Mouse (Mus musculus) stomach, embryonic 15.5 days (tissue): Measurements from ENCODE around the gene Grap2. TPM values are rescaled to one million over a fixed set of nuclear protein-coding genes. Genes with fewer than 3 reads are reported as not detected.

Experiments used
- ATAC-seq: fragments of 200-750 bp; cut with Nextera tagmentation; 2 replicates; pipeline ENCODE4 v1.8.0; 2017; ENCODE audit warnings: low read depth, moderate number of reproducible peaks, moderate TSS enrichment; ENCODE audit not compliant: insufficient read depth, low FRiP score
- H3K27ac ChIP-seq: fragments of 300-500 bp; sonication (generic); 2 replicates; pipeline ENCODE4 v1.5.1; 2015; ENCODE audit warnings: mild to moderate bottlenecking, inconsistent platforms
- H3K27me3 ChIP-seq: fragments of 300-500 bp; sonication (generic); replicated peaks from 2 replicates; pipeline ENCODE4 v1.6.1; 2015; ENCODE audit warnings: inconsistent platforms
- H3K36me3 ChIP-seq: fragments of 300-500 bp; sonication (generic); 2 replicates; pipeline ENCODE4 v1.6.1; 2015; ENCODE audit warnings: inconsistent platforms
- H3K4me1 ChIP-seq: fragments of 300-500 bp; sonication (generic); 2 replicates; pipeline ENCODE4 v1.6.1; 2015; ENCODE audit warnings: inconsistent platforms
- H3K4me2 ChIP-seq: fragments of 300-500 bp; sonication (generic); 2 replicates; pipeline ENCODE4 v1.6.1; 2015; ENCODE audit warnings: mild to moderate bottlenecking, inconsistent platforms
- H3K4me3 ChIP-seq: fragments of 300-500 bp; sonication (generic); replicated peaks from 2 replicates; pipeline ENCODE4 v1.5.1; 2015; ENCODE audit warnings: inconsistent platforms
- H3K9ac ChIP-seq: fragments of 300-500 bp; sonication (generic); 2 replicates; pipeline ENCODE4 v1.6.1; 2015; ENCODE audit warnings: inconsistent platforms
- H3K9me3 ChIP-seq: fragments of 300-500 bp; sonication (generic); 2 replicates; pipeline ENCODE4 v1.6.1; 2016; ENCODE audit warnings: inconsistent platforms
- WGBS: fragments of 180-500 bp; shearing (Covaris S2); methylation state at CpG from one replicate; pipeline ENCODE4 v1.1.7; 2015; 5-methylcytosine and 5-hydroxymethylcytosine counted together
- polyA plus RNA-seq: library from polyadenylated mRNA; unstranded; fragments of >200 nt; fragmentation: Nextera tagmentation; extraction: Ambion mirVana; gene quantifications from 2 replicates; pipeline ENCODE4 v1.2.1, GENCODE M21; 2015

Grap2 gene
- polyA plus RNA-seq, 1 experiment from 2014 or later = 1.3 TPM

- Histone ChIP-seq H3K4me2 (no peak overlapping the region), H3K9me3 (no peaks in the 10 kb centered on the region), H3K4me1 (0 out of 2 replicates have a peak, but pooled peaks cover 4% of the 10 kb centered on the region), H3K36me3 (no peaks in the 10 kb centered on the region), H3K27ac (no peak overlapping the region), H3K27me3 (0 out of 2 replicates have a peak, but pooled peaks cover 5% of the 10 kb centered on the region), H3K4me3 (no peak overlapping the region), H3K9ac (no peak overlapping the region)
- WGBS = 46% methylated on average over 5 of the region's 5 CpGs
- no peak for ATAC-seq
Observed at GRCm38 (mm10) chr15:80613904-80614303, 41.5 kb downstream of the Grap2 start.

GRCm38 (mm10) chr15:80614500-80615289 lies 42.3 kb downstream of the Grap2 start:
- no peaks in the 10 kb centered on the region for H3K9me3 ChIP-seq
- no peak overlapping the region for H3K4me3 ChIP-seq
- 0 out of 2 replicates have a peak, but pooled peaks cover 4% of the 10 kb centered on the region for H3K4me1 ChIP-seq
- no peak overlapping the region for H3K27ac ChIP-seq
- ATAC-seq = no peak
- no peak overlapping the region for H3K4me2 ChIP-seq
- H3K9ac ChIP-seq = no peak overlapping the region
- H3K27me3 ChIP-seq = 0 out of 2 replicates have a peak, but pooled peaks cover 5% of the 10 kb centered on the region
- no peaks in the 10 kb centered on the region for H3K36me3 ChIP-seq
- 63% methylated on average over 18 of the region's 18 CpGs for WGBS

GRCm38 (mm10) chr15:80615290-80615570 lies 42.8 kb downstream of the Grap2 start:
- no peak overlapping the region for H3K4me3 ChIP-seq
- WGBS = 16% methylated on average over 2 of the region's 2 CpGs
- H3K27me3 ChIP-seq = 0 out of 2 replicates have a peak, but pooled peaks cover 5% of the 10 kb centered on the region
- H3K4me2 ChIP-seq = no peak overlapping the region
- no peak overlapping the region for H3K27ac ChIP-seq
- no peaks in the 10 kb centered on the region for H3K36me3 ChIP-seq
- H3K4me1 ChIP-seq = 0 out of 2 replicates have a peak, but pooled peaks cover 4% of the 10 kb centered on the region
- no peaks in the 10 kb centered on the region for H3K9me3 ChIP-seq
- H3K9ac ChIP-seq = no peak overlapping the region
- no peak for ATAC-seq

- H3K36me3 ChIP-seq = no peaks in the 10 kb centered on the region
- 0 out of 2 replicates have a peak, but pooled peaks cover 5% of the 10 kb centered on the region for H3K27me3 ChIP-seq
- no peak overlapping the region for H3K4me3 ChIP-seq
- no peak for ATAC-seq
- WGBS = 12% methylated on average over 17 of the region's 17 CpGs
- 0 out of 2 replicates have a peak, but pooled peaks cover 4% of the 10 kb centered on the region for H3K4me1 ChIP-seq
- 0 out of 2 replicates have a peak overlapping the region, but pooled peaks have one; percentile 8 for H3K4me2 ChIP-seq
- no peaks in the 10 kb centered on the region for H3K9me3 ChIP-seq
- no peak overlapping the region for H3K27ac ChIP-seq
- H3K9ac ChIP-seq = no peak overlapping the region
Observed at GRCm38 (mm10) chr15:80615636-80616383, 43.4 kb downstream of the Grap2 start.

GRCm38 (mm10) chr15:80617839-80618238 lies 45.4 kb downstream of the Grap2 start:
- H3K4me2 ChIP-seq = no peak overlapping the region

GRCm38 (mm10) chr15:80619166-80619565 lies 46.8 kb downstream of the Grap2 start:
- H3K4me3 ChIP-seq = no peak overlapping the region
- H3K4me1 ChIP-seq = 0 out of 2 replicates have a peak, but pooled peaks cover 4% of the 10 kb centered on the region
- no peak for ATAC-seq
- 0 out of 2 replicates have a peak, but pooled peaks cover 5% of the 10 kb centered on the region for H3K27me3 ChIP-seq
- H3K36me3 ChIP-seq = no peaks in the 10 kb centered on the region
- H3K4me2 ChIP-seq = no peak overlapping the region
- 73% methylated on average over 5 of the region's 5 CpGs for WGBS
- H3K9ac ChIP-seq = no peak overlapping the region
- H3K27ac ChIP-seq = no peak overlapping the region
- H3K9me3 ChIP-seq = no peaks in the 10 kb centered on the region

More at GRCm38 (mm10) chr15:80617839-80618238, 45.4 kb downstream of the Grap2 start:
- H3K9me3 ChIP-seq = no peaks in the 10 kb centered on the region
- H3K4me3 ChIP-seq = no peak overlapping the region
- 0 out of 2 replicates have a peak, but pooled peaks cover 5% of the 10 kb centered on the region for H3K27me3 ChIP-seq
- ATAC-seq = no peak
- H3K4me1 ChIP-seq = 0 out of 2 replicates have a peak, but pooled peaks cover 4% of the 10 kb centered on the region
- no peak overlapping the region for H3K9ac ChIP-seq
- 53% methylated on average over 2 of the region's 2 CpGs for WGBS
- no peaks in the 10 kb centered on the region for H3K36me3 ChIP-seq
- no peak overlapping the region for H3K27ac ChIP-seq

GRCm38 (mm10) chr15:80619786-80620185 lies 47.4 kb downstream of the Grap2 start:
- 72% methylated on average over 4 of the region's 4 CpGs for WGBS

GRCm38 (mm10) chr15:80620371-80620770 lies 48.0 kb downstream of the Grap2 start:
- ATAC-seq = no peak
- 78% methylated on average over 8 of the region's 8 CpGs for WGBS
- Histone ChIP-seq H3K27ac (no peak overlapping the region), H3K9ac (no peak overlapping the region), H3K4me2 (no peak overlapping the region), H3K4me3 (no peak overlapping the region), H3K9me3 (no peaks in the 10 kb centered on the region), H3K36me3 (no peaks in the 10 kb centered on the region), H3K27me3 (0 out of 2 replicates have a peak, but pooled peaks cover 5% of the 10 kb centered on the region), H3K4me1 (0 out of 2 replicates have a peak, but pooled peaks cover 4% of the 10 kb centered on the region)

More at GRCm38 (mm10) chr15:80619786-80620185, 47.4 kb downstream of the Grap2 start:
- no peaks in the 10 kb centered on the region for H3K9me3 ChIP-seq
- no peak for ATAC-seq
- no peak overlapping the region for H3K27ac ChIP-seq
- 0 out of 2 replicates have a peak, but pooled peaks cover 5% of the 10 kb centered on the region for H3K27me3 ChIP-seq
- 0 out of 2 replicates have a peak, but pooled peaks cover 4% of the 10 kb centered on the region for H3K4me1 ChIP-seq
- H3K9ac ChIP-seq = no peak overlapping the region
- H3K4me2 ChIP-seq = no peak overlapping the region
- no peaks in the 10 kb centered on the region for H3K36me3 ChIP-seq
- no peak overlapping the region for H3K4me3 ChIP-seq

GRCm38 (mm10) chr15:80623171-80623837 lies 50.9 kb downstream of the Grap2 start:
- H3K4me2 ChIP-seq = no peak overlapping the region
- no peak overlapping the region for H3K9ac ChIP-seq
- no peak overlapping the region for H3K4me3 ChIP-seq
- ATAC-seq = peak; percentile 84; the same call in 1 of the 2 replicates
- H3K27ac ChIP-seq = no peak overlapping the region
- H3K9me3 ChIP-seq = no peaks in the 10 kb centered on the region
- H3K4me1 ChIP-seq = no peaks in the 10 kb centered on the region
- 42% methylated on average over 8 of the region's 8 CpGs for WGBS
- H3K36me3 ChIP-seq = no peaks in the 10 kb centered on the region
- no peaks in the 10 kb centered on the region for H3K27me3 ChIP-seq

GRCm38 (mm10) chr15:80626472-80626871 lies 54.1 kb downstream of the Grap2 start:
- no peaks in the 10 kb centered on the region for H3K36me3 ChIP-seq
- H3K4me2 ChIP-seq = no peak overlapping the region
- H3K4me1 ChIP-seq = no peaks in the 10 kb centered on the region
- no peaks in the 10 kb centered on the region for H3K9me3 ChIP-seq
- H3K27ac ChIP-seq = no peak overlapping the region
- WGBS = 55% methylated on average over 6 of the region's 6 CpGs
- no peak overlapping the region for H3K9ac ChIP-seq
- H3K27me3 ChIP-seq = no peaks in the 10 kb centered on the region
- ATAC-seq = no peak
- H3K4me3 ChIP-seq = no peak overlapping the region

- WGBS = 72% methylated on average over 7 of the region's 7 CpGs
- Histone ChIP-seq H3K36me3 (no peaks in the 10 kb centered on the region), H3K4me3 (no peak overlapping the region), H3K27ac (no peak overlapping the region), H3K9me3 (no peaks in the 10 kb centered on the region), H3K9ac (no peak overlapping the region), H3K4me1 (no peaks in the 10 kb centered on the region), H3K4me2 (no peak overlapping the region), H3K27me3 (no peaks in the 10 kb centered on the region)
- ATAC-seq = no peak
Observed at GRCm38 (mm10) chr15:80630147-80630546, 57.8 kb downstream of the Grap2 start.
